Mouse (Mus musculus): ENCODE results near the gene Slc39a5. TPM values are rescaled to one million over a fixed set of nuclear protein-coding genes. Genes with fewer than 3 reads are reported as not detected.

Gene Slc39a5
- polyA plus RNA-seq, 1 experiment from 2014 or later: 0.20 TPM

DNA sequence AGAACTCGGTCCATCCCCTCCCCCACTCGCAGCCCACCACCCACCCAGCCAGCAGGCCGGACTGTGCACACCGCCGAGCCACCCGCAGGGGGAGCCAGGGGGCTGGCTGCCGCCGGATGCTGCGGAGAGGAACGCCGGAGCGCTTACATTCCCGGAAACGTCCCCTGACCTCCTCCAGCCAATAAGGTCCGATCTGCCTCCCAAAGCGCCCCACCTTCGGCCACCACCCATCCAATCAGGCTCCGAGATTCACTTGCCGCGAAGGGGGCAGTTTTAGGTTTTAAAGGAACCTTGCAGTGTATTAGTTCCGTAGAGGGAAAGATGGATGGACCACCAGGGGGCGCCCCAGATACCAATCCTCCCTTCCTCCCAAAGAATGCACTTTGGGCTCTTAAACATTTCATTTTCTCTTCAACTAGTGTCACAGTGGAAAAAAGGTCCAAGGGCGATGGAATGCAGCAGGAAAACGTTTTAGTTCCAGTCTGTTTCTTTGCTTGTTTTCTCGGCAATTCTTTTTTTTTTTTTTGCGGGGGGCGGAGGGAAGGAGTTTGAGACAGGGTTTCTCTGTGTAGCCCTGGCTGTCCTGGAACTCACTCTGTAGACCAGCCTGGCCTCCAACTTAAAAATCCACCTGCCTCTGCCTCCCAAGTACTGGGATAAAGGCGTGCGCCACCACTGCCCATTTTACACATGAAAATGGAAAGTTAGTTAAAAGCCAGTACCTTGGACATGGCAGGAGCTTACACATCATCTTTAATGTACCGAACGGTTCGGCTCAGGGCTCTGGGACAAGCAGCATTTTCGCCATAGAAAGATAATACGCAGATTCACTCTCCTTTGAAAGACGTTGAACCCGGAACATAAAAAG lies 8.9 kb upstream of the Slc39a5 start:
- WGBS: 8% methylated on average over 36 of the region's 36 CpGs
- peak; percentile 91 for ATAC-seq (ENCODE audit: insufficient number of reproducible peaks, insufficient read depth, low FRiP score, low TSS enrichment, low read depth)
- H3K27me3 ChIP-seq: no peaks in the 10 kb centered on the region
- peak overlapping the region; percentile 89 for H3K9ac ChIP-seq
- peak overlapping the region; percentile 98 for H3K27ac ChIP-seq
- H3K4me3 ChIP-seq: peak overlapping the region; percentile 87
- H3K36me3 ChIP-seq: peaks cover 29% of the 10 kb centered on the region
- H3K4me1 ChIP-seq: peaks cover 39% of the 10 kb centered on the region
- H3K4me2 ChIP-seq: peak overlapping the region; percentile 98
- no peaks in the 10 kb centered on the region for H3K9me3 ChIP-seq

DNA sequence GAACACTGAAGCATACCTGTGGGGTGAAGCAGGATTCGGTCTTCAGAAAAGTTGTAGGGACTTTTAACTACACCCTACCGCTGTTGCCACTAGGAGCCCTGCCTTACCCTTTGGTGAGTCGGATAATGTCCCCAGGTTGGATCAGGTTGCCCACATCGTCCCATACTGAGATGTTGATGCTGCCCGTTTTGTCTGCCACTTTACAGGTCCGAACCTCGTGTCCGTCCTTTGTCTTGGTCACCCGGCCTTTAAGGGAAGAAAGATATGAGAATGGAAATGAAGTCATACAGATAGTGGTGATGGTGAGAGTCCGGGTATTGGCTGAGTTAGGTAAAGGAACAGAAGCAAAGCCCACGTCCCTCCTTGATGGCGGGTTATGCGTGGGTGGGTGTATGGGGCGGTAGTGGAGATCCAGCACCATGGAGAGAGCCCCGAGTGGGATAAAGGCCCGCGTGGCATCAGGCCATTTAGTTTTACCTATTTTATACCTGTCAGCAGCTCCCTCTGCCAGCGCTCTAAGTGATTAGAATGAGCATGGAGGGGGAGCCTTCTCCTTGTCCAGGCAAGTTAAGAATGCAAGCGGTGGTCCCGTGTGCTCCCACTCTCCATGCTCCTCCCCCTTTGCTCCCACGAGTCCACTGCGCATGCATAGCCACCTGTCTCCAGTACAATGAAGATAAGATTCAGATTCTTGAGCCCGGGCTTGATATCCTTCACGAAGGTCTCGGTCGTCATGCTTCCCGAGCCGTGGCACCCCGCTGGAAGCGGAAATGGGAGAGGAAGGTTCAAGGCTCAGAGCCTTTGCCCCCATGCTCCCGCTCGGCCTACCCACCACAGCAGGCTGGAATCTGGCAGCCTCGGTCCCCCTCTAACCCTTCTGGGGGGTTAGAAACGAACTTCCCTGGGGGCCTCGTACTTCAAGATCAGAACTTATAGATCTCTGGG lies 7.8 kb upstream of the Slc39a5 start:
- Histone ChIP-seq H3K4me3 (peak overlapping the region; percentile 87), H3K9ac (peak overlapping the region; percentile 77), H3K4me1 (peaks cover 36% of the 10 kb centered on the region), H3K27me3 (no peaks in the 10 kb centered on the region), H3K36me3 (peaks cover 25% of the 10 kb centered on the region), H3K4me2 (peak overlapping the region; percentile 98), H3K9me3 (no peaks in the 10 kb centered on the region), H3K27ac (peak overlapping the region; percentile 76)
- ATAC-seq (ENCODE audit: insufficient number of reproducible peaks, insufficient read depth, low FRiP score, low TSS enrichment, low read depth): no peak
- WGBS: 18% methylated on average over 35 of the region's 35 CpGs

- no peak overlapping the region for H3K27ac ChIP-seq
- no peaks in the 10 kb centered on the region for H3K9me3 ChIP-seq
- H3K36me3 ChIP-seq: peaks cover 23% of the 10 kb centered on the region
- H3K4me2 ChIP-seq: no peak overlapping the region
- H3K9ac ChIP-seq: no peak overlapping the region
- H3K4me1 ChIP-seq: peaks cover 21% of the 10 kb centered on the region
- H3K4me3 ChIP-seq: no peak overlapping the region
- no peaks in the 10 kb centered on the region for H3K27me3 ChIP-seq
- ATAC-seq (ENCODE audit: insufficient number of reproducible peaks, insufficient read depth, low FRiP score, low TSS enrichment, low read depth): no peak
- 81% methylated on average over 7 of the region's 7 CpGs for WGBS
Observed at GRCm38 (mm10) chr10:128403931-128404330, 2.9 kb upstream of the Slc39a5 start.

DNA sequence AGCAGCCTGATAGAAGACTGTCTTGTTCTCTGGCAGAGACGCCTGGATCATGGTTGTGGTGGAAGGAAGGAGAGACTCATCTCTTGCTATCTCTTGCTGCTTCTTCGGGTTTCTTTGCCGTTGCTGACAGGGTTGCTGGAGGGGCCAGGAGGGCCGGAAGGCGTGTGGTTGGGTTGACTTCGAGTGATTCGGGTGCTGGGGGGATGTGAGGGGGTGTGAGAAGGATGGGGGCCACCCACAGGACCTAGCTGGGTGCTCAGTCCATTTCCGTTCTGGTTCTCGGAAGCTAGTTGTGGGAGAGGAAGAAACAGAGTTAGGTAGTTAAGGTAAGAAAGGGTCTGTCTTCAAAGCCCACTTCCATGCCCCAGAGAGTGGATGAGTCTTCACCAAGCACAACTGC lies 609 bp upstream of the Slc39a5 start:
- peaks cover 23% of the 10 kb centered on the region for H3K36me3 ChIP-seq

DNA sequence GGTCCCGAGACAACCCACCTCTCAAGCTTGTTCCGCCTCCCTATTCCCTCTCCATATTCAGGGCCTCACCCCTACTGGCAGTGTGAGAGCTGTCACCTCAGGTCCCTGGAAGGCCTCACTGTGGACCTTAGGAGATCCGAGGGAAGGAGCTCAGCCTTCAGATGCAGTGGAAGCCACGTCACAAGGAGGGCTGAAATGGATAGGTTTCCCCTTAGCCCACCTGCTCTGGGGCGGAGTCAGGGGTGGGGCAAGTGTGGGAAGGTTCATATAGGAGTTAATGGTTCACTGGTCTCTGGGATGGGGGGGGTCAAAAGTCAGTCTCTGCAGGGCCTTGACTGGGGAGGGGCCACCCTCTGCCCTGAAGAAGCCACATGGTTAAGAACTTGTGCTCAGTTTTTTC lies 691 bp downstream of the Slc39a5 start:
- 21% methylated on average over 5 of the region's 5 CpGs for WGBS
- H3K4me2 ChIP-seq: no peak overlapping the region
- no peaks in the 10 kb centered on the region for H3K9me3 ChIP-seq
- no peak overlapping the region for H3K9ac ChIP-seq
- no peak overlapping the region for H3K27ac ChIP-seq
- H3K36me3 ChIP-seq: peaks cover 24% of the 10 kb centered on the region
- 0 out of 2 replicates have a peak overlapping the region, but pooled peaks have one; percentile 2 for H3K4me3 ChIP-seq
- 0 out of 2 replicates have a peak, but pooled peaks cover 11% of the 10 kb centered on the region for H3K4me1 ChIP-seq
- ATAC-seq (ENCODE audit: insufficient number of reproducible peaks, insufficient read depth, low FRiP score, low TSS enrichment, low read depth): no peak
- no peaks in the 10 kb centered on the region for H3K27me3 ChIP-seq

More for the DNA sequence above, 609 bp upstream of the Slc39a5 start:
- H3K27ac ChIP-seq: no peak overlapping the region
- H3K9me3 ChIP-seq: no peaks in the 10 kb centered on the region
- no peak overlapping the region for H3K4me3 ChIP-seq
- no peaks in the 10 kb centered on the region for H3K27me3 ChIP-seq
- H3K4me1 ChIP-seq: 0 out of 2 replicates have a peak, but pooled peaks cover 11% of the 10 kb centered on the region
- ATAC-seq (ENCODE audit: insufficient number of reproducible peaks, insufficient read depth, low FRiP score, low TSS enrichment, low read depth): no peak
- no peak overlapping the region for H3K4me2 ChIP-seq
- H3K9ac ChIP-seq: no peak overlapping the region
- 73% methylated on average over 9 of the region's 9 CpGs for WGBS

DNA sequence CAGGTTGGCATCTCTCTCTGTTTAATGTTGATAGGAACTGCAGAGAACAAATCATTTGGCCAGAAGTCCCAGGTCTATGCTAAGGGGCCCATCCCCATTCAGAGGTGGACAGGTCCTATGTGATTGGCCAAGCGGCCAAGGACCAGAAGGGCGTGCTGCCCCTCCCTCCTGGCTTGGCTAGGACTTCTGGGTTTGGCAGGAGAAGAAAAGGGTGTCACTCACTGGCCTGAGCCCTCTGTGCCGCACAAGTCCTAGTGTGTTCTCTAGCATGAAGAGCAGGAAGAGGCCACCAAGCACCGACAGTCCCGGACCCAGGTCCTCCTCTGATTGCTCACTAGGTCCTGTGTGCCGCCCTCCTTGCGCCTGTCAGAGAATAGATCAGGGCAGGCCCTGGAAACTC lies 3.6 kb downstream of the Slc39a5 start:
- H3K9me3 ChIP-seq: no peaks in the 10 kb centered on the region
- no peak for ATAC-seq (ENCODE audit: insufficient number of reproducible peaks, insufficient read depth, low FRiP score, low TSS enrichment, low read depth)
- no peak overlapping the region for H3K4me2 ChIP-seq
- H3K4me3 ChIP-seq: no peak overlapping the region
- no peaks in the 10 kb centered on the region for H3K27me3 ChIP-seq
- WGBS: 71% methylated on average over 7 of the region's 7 CpGs
- H3K27ac ChIP-seq: no peak overlapping the region
- H3K9ac ChIP-seq: no peak overlapping the region
- H3K4me1 ChIP-seq: peaks cover 21% of the 10 kb centered on the region; the same call in 1 of the 2 replicates
- H3K36me3 ChIP-seq: peaks cover 51% of the 10 kb centered on the region

DNA sequence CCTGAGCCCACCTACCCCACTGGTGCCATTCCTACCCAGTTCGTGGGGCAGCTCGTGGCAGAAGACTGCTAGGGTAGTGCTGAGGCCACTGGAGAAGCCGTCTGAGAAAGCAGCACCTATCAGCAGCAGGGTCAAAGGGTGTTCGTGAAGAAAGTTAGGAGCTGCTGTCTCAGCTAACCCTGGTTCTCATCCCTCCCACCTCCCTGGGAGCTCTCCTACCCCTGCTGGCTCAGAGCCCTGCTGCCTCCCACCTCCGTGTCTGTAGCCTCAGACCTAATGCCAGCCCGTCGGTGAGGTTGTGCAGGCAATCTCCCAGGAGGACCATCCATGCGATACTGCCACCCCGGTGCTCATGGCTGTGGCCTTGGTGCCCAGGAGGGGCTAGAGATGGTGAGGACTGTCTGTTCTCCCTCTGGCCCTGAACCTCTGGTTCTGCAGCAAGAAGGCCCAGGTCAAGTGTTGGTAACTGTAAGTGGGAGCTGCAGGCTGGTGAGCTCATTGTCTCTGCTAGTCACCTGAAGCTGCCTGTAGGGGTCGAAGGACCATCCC lies 4.2 kb downstream of the Slc39a5 start:
- peaks cover 58% of the 10 kb centered on the region for H3K36me3 ChIP-seq
- ATAC-seq (ENCODE audit: insufficient number of reproducible peaks, insufficient read depth, low FRiP score, low TSS enrichment, low read depth): no peak
- H3K4me3 ChIP-seq: no peak overlapping the region
- H3K9me3 ChIP-seq: no peaks in the 10 kb centered on the region
- H3K27ac ChIP-seq: peak overlapping the region; percentile 7; the same call in 1 of the 2 replicates
- no peak overlapping the region for H3K4me2 ChIP-seq
- H3K27me3 ChIP-seq: no peaks in the 10 kb centered on the region
- H3K9ac ChIP-seq: no peak overlapping the region
- H3K4me1 ChIP-seq: peaks cover 21% of the 10 kb centered on the region; the same call in 1 of the 2 replicates
- 73% methylated on average over 10 of the region's 10 CpGs for WGBS

- no peak overlapping the region for H3K4me3 ChIP-seq
- ATAC-seq (ENCODE audit: insufficient number of reproducible peaks, insufficient read depth, low FRiP score, low TSS enrichment, low read depth): no peak
- H3K27ac ChIP-seq: 0 out of 2 replicates have a peak overlapping the region, but pooled peaks have one; percentile 7
- no peaks in the 10 kb centered on the region for H3K9me3 ChIP-seq
- 67% methylated on average over 11 of the region's 11 CpGs for WGBS
- H3K36me3 ChIP-seq: peaks cover 64% of the 10 kb centered on the region
- H3K4me2 ChIP-seq: no peak overlapping the region
- H3K4me1 ChIP-seq: peaks cover 21% of the 10 kb centered on the region; the same call in 1 of the 2 replicates
- H3K9ac ChIP-seq: no peak overlapping the region
- H3K27me3 ChIP-seq: no peaks in the 10 kb centered on the region
Observed at GRCm38 (mm10) chr10:128396017-128396673, 4.9 kb downstream of the Slc39a5 start.

- ATAC-seq (ENCODE audit: insufficient number of reproducible peaks, insufficient read depth, low FRiP score, low TSS enrichment, low read depth): no peak
- Histone ChIP-seq H3K4me1 (peaks cover 10% of the 10 kb centered on the region; the same call in 1 of the 2 replicates), H3K27ac (no peak overlapping the region), H3K9ac (0 out of 2 replicates have a peak overlapping the region, but pooled peaks have one; percentile 27), H3K4me3 (no peak overlapping the region), H3K4me2 (no peak overlapping the region), H3K27me3 (no peaks in the 10 kb centered on the region), H3K9me3 (no peaks in the 10 kb centered on the region), H3K36me3 (peaks cover 98% of the 10 kb centered on the region)
- WGBS: 82% methylated on average over 6 of the region's 6 CpGs
Observed at GRCm38 (mm10) chr10:128391850-128392249, 9.2 kb downstream of the Slc39a5 start.

GRCm38 (mm10) chr10:128390366-128390765 lies 10.7 kb downstream of the Slc39a5 start:
- WGBS: 83% methylated on average over 12 of the region's 12 CpGs
- Histone ChIP-seq H3K4me1 (peaks cover 10% of the 10 kb centered on the region; the same call in 1 of the 2 replicates), H3K27me3 (no peaks in the 10 kb centered on the region), H3K9me3 (no peaks in the 10 kb centered on the region), H3K4me3 (no peak overlapping the region), H3K36me3 (peaks cover 98% of the 10 kb centered on the region), H3K27ac (no peak overlapping the region), H3K4me2 (no peak overlapping the region), H3K9ac (no peak overlapping the region; the same call in 1 of the 2 replicates)
- ATAC-seq (ENCODE audit: insufficient number of reproducible peaks, insufficient read depth, low FRiP score, low TSS enrichment, low read depth): no peak

Measured in embryonic facial prominence, embryonic 13.5 days (tissue).